Mouse (Mus musculus) spleen, postnatal 36 days (tissue): ENCODE measurements at regions not wholly inside any gene's neighbourhood (a gene's known extent, or its start where the extent isn't known, plus 50 kb on each side); places are given as distances from the start of the nearest gene placed in this dataset.
A peak's percentile ranks its signal among the peaks of the same experiment; 100 is the strongest.

ENCODE experiments used
- DNase-seq, 2 experiments: peaks; one replicate each; pipeline ENCODE4 v3.0.0; 2022; ENCODE audit warnings: low spot score in 2 of 2, mixed read lengths in 1 of 2

DNA sequence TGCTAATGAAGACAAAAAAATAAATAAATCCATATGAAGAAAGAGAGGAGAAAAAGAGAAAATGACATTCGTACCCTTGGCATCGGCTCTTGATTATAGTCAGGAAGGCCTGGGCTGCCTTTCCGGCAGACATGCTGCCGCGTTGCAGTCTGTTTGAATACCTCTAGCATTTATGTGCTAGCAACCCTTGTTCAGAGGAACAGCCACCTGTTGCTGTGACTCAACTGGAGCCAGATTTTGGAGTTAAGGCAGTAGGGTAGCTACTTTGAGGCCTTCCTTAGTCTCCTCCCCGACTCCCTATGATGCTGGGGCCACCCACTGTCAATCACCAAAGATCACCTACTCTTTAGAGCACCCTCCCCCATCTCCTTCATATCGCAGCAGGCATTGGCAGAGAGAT is 148.5 kb upstream of the Cops8 start:
- DNase-seq, result no peak

DNA sequence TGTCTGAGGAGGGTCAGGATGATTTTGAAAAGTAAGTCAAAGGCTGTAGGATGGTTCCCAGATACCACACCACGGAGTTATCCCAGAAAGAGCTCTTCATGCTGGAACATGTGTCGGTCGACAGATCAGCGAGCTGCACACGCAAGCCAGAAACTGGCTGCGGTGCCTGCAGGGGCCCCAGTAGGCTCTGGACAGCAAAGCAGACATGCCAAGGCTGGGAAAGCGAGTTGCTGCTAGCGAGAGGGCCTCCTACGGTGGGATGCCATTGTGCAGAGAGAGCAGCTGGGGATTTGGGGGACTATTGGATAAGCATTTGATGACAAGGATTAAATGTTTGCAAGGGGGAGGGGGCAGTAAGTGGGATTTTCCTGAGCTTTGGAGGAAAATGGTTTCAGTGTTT is 145.4 kb upstream of the Cops8 start:
- no peak for DNase-seq

DNA sequence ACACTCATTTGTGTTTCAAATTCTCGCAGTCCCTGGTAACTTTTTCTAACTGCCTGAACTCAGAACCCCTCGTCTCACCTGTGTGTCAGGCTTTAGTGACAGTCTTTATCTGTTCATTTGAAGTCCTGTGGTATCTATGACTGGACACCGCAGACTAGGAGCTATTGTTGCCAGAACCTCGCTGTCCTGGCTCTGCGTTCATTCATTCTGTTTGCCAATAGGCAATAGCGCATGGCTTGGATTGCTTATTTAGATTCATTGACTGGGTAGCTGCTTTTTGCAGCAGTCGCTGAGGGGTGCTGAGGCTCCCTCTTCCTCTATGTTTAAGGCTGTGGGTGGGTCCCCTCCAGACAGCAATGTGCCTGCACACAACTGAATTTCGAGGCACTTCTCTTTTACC is 144.6 kb upstream of the Cops8 start:
- no peak for DNase-seq

DNA sequence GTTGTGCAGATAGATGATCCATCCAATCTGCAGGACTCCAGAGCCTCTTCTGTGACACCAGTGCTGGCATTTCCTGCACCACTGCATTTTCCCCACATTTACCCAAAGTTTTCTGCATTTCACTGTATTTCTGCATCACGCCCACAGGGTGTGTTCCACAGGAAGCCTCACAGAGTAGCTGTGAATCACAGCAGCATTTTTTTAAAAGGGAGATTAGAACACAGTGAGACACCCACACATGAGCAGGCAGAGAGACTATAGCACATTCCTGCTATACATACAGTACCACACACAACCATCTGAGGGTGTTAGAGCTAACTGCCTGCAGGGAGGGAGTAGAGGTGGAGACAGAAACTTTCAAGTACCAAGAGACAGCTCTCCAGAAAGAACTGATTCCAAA is 141.1 kb upstream of the Cops8 start:
- DNase-seq, result no peak

DNA sequence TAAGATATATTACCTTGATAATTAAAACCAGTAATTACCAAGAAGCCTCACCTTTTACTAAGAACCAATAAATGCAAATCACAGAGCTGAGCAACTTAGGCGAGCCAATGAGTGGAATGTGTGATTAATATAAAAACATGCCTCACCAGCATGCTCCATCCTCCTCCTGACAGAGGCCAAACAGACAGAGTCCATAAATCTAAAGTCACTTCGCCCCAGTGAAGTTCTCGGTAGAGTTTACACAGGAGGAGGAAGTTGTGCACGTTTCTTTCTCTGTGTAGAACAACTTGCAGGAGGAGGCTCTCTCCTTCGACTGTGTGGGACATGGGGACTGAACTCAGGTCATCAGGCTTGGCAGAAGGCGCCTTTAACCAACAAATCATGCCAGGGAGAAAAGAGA is 139.5 kb upstream of the Cops8 start:
- no peak for DNase-seq

DNA sequence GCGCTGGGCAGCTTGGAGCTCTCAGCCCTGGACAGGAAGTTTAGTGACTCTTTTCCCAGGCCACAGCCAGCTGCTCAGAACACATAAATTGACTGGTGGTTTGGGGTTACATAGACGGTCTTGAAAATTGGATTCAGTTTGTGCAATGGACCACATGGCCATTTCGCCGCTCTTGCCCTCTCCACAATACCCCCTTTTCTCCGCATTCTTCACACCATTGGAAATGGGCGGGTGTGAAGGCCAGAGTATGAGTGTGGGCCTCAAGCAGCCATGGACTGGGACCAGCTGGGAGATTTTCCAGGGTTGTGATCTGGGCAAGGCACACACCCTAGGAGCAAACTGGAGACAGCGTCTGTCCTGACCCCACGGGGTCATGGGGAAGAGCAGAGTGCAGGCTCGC is 135.1 kb upstream of the Cops8 start:
- DNase-seq, result no peak

DNA sequence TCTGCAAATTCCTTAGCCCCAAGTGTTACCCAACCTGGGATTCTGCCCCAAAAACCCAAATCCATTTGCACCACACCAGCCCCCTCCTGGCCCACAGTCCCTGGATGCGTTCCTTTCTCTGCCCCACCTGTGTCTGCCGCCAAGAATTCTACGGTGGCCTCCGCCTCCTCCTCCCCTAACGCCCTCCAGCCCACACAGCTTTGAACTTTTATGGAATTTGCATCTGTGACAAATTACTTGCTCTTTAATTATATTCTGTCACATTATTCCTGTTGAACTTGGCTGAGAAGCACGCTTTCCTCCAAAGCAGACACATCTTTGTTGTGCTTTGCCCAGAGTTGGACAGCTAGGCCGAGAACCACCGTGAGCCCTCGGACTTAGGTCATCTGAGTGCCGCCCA is 131.8 kb upstream of the Cops8 start:
- DNase-seq, result no peak

DNA sequence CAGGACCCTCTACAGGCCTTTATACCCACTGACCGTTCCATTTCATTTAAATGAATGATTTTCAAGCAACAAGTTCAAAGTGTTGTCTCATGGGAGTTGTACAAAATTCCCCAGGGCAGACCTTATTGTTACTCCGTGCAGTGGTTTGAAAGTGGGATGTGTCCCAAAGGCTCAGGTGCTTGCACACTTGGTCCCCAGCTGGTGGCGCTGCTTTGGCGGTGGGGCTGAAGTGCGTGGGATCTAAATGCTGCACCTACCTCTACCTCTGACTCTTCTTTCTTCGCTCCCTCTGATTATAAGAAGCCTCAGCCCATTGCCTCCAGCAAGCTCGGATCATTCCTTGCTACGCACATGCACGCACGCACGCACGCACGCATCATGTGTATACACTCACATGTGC is 131.0 kb upstream of the Cops8 start:
- DNase-seq, result no peak

DNA sequence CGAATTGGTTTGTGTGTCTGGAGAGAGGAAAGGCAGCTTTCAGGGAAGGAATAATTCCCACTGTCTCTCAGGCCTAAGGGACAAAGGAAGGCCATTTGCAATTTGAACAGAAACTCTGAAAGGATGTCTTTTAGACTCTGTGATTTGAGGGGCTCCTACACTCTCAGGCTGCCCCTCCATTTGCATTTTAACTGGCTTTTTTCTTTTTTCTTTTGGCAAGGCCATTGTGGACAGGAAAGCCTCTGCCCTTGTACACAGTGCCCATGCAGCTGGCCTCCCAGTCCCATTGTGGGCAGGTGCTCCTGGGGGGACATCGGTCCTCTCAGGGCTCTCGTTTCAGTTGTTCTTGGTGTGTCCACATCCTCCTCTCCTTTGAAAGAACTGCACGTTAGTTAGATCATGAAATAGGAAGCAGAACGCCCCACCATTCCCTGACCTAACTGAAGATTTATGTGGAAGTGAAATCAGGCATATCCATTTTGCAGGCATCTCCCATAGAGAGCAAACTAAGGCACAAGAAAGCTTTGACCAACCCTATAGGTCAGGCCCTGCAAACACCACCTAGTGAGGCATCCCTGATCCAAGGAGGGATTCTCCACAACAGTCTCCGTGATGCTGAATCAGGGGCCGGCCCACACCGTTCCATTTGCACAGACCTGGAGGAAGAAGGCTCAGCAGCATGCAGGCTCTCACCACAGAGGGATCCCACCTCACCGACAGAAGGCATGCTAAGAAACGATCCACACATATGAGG is 127.5 kb upstream of the Cops8 start:
- no peak for DNase-seq

DNA sequence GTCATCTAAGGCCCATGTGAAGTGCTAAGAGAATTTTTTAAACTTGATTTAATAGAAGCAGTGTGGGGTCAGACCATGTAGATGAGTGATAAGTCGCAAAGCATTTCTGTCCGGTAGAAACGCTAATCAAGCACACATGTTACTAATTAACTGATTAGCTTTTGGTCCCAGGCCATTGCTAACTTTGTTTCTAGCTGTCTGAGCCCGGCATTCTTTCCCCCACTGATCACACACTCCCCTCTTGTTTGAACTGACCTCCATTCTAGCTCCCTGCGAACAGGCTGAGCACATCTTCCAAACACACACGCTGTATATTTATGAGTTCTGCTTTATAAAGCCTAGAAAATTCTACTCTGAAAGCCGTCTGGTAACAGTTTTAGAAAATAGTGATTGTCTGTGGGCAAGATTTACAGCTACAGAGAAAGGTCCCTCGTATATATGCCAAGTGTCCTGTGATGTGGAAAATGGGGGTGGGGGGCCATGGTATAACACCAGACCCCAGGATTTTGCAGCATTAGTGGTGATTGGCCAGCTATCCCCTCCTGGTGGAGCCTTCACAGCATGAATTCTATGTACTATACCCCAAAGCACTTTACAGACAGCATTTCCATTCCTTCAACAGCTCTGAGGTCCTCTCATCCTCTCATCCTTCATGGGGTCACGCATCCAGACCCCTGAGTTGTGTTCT is 126.1 kb upstream of the Cops8 start:
- no peak for DNase-seq

DNA sequence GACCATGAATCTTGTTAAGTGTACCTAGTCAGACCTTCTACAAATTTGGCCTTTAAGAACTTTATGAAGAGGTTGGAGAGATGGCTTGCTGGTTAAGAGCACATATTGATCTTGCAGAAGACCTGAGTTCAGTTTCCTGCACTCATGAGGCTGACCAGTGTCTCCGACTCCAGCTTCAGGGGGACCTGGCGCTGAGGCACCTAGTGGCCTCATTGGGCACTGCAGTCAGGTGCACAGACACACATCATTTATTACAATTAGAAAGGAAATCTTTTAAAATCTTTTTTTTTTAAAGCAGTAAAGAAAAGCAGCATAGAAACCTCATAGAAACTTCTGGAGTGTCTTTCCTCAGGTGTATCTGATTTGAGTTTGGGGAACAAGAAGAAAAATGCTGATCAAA is 123.9 kb upstream of the Cops8 start:
- DNase-seq, result no peak

DNA sequence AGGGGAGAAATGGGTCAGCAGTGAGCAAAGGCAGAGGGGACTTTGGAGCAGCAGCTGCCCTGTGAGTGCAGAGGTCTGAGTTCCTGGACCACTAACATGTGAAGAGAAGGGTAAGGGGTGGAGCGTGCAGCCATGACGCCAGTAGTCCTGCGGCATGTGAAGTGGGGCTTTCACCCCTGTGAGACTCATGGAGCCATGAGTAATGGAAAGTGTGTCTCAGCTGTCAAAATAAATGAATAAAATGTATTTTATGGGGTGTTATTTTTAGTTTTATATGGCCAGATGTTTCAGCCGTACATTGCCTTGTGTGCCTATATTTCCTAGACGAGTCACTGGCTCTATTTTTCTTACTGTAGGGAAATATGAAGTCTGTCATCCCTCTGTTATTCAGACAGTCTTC is 121.5 kb upstream of the Cops8 start:
- DNase-seq, result no peak

DNA sequence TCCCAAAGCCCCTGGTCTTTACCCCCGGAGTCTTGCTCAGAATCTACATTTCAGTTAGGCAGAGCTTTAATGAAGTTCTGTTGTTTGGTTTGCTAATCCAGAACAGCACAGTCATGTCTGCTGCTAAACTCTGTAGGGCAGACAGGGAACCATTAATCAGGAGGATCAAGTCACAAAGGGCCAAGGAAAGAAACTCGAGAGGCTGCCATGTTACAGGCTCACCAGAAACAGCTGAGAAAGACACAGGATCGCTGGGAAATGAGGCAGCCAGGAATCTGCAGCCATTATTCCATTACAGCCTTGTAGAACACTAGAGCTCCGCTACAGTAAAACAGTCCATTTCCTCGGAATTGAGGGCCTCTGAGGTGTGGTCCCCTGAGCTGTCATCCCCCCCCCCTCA is 121.1 kb upstream of the Cops8 start:
- DNase-seq, result no peak

DNA sequence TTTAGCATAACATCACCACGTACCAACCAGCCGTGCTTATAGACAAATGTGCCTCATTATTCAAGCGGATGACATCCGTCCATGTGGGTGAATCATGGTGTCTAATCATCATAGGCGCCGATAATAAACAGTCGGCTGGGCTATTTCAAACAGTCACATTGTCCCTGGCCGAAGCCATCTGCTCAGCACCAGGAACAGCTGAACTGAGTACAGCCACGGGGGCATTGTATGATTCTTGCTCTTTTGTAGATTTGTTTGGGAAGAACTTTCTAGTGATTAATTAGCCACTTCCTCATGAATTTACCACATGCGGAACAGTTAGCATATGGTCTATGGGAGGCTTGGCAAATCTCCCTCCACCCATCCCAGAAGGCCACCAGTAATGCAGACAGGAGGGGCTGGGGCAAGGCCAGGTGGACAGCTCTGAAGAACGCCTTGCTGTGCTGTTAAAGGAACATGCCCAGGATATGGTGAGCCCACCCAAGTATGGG is 116.4 kb upstream of the Cops8 start:
- DNase-seq, result no peak

DNA sequence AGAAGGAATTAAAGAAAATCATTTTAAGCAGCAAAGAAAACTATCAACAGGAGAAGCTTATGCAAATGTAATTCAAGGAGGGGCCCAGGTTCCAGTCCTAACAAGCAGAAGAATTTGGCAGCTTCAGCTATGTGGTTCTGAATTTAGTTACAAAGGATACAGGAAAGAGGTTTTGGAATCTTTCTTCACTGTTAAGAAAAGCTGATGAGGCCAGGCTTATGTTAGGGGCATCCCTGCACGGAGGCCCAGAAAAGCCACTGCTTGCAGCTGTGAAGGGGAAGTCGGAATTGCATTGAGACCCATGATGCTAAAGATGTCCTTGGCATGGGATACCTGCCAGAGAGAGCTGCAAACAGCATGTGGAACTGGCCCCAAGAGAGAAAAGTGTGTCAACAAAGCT is 114.9 kb upstream of the Cops8 start:
- DNase-seq, result no peak

DNA sequence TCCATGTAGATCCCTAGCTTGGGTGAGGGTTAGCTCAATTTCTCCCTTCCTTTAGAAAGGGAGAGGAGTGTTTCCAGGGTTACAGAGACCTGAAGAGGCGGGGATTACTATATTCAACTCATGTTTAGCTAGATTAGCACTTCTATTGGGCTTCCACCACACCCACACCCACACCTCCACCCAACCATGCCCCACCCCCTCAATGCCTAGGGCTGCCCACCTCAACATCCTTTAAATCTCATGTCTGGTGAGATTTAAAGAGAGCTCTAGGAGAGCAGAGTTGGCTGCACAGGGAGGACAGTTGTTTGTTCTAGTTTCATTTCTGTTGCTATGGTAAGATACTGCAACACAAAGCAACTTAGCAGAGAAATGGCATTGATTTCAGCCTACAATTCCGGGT is 113.8 kb upstream of the Cops8 start:
- DNase-seq, result no peak

DNA sequence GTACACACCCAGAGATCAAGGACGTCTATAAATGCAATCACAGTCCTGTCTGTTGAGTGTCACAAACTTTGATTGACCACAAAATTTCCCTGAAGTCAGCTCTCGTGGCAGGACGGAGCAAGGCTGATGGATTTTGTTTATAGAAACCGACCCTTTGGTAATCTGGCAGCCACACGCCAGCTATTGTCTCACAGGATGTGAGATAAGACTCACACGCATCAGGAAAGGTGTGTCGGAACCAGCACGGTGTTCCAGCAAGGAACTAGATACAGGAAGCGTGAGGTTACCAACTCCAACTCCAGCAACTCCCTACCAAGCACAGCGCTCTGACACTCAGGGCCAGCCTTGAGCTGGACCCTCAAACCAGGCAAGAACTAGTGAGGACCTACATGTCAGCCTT is 112.4 kb upstream of the Cops8 start:
- peak in 1 of 2 experiments; percentile 5 for DNase-seq

DNA sequence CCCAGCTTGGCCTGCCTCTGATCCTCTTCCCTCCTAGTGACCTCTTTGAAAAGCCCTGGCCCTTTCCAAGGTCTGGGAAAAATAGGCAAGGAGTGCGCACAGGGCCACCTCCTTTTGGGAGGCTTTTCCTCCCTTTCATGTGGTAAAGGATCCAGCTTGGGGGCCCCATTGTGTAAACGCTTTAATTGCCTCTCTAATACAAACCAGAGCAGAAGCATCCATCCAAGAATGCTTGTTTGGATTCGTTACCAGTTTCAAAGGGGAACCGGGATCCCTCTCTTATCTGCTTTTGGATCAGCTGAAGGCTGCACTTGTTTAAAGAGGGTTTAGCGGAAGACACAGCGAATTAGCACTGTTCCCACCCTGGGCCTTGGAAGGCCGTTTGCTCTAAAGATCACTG is 109.3 kb upstream of the Cops8 start:
- no peak for DNase-seq

DNA sequence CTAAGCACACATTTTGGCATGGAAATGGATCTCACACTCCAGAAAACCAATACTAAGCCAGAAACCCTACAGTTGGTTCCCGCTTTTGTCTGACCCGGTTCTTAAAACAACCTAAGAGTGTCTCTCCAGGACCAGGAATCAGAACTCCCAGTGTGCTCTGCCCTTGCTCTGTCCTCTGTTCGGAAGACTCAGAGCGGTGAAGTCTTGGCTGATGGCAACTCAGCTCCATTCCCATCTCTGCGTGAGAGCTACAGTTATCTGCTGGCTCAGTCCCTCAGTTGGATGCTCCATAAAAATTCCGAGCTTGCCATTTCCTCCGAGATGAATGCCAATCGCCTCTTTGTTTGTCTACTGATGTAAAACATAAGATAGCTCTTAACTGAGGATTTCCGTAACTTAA is 107.6 kb upstream of the Cops8 start:
- no peak for DNase-seq

DNA sequence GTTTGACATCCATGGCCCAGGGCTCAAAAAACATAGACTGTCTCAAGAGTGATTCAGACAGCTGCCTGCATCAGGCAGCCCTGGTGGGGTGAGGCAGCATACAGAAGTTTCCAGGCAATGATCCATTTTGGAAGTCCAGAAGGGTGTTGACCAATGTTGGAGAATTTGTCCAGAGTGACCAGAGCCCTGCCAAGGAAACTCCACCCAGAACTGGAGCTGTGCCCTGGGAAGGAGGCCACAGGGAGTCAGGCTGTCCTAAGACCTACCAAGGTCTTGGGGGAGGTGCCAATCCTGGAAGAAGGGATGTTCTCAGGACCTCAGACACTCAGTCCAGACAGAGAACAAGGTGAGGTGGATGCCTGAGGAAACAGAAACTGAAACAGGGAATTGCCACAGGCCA is 105.2 kb upstream of the Cops8 start:
- no peak for DNase-seq

DNA sequence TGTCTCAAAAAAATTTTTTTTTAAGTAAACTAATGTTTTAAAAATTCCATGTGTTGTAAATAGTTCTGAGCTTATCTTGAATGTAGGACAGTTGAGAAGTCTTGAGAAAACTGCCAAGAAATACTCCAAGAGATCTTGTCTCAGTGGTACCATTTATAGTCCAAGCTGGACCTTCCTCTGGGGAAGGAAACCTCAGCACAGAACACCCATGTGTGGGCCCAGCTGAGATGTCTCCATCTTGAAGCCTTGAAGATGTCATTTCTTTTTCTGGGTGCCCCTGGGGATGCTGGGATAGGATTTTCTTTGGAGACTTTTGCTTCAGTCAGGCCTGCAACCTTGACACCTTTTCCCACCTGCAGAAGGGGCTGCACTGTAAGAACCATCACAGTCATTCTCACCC is 101.4 kb upstream of the Cops8 start:
- DNase-seq, result no peak

DNA sequence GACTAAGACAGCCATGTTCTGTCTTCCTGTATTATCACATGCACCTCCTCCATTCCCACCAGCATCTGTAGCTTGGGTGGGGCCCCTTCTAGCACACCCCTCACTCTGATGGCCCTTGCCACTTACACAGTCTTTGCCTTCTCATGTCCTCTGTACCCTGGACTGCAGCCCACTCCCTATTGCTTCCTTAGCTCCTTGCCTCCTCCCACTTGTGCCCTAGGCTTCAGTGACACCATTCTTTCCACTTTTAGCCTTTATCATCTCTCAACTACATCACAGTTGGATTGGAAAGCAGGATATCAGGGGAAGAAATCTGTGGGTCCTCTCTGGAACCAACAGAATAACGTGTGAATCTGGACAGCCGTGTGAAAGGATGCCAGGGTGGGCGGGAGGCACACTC is 100.4 kb upstream of the Cops8 start:
- no peak for DNase-seq

DNA sequence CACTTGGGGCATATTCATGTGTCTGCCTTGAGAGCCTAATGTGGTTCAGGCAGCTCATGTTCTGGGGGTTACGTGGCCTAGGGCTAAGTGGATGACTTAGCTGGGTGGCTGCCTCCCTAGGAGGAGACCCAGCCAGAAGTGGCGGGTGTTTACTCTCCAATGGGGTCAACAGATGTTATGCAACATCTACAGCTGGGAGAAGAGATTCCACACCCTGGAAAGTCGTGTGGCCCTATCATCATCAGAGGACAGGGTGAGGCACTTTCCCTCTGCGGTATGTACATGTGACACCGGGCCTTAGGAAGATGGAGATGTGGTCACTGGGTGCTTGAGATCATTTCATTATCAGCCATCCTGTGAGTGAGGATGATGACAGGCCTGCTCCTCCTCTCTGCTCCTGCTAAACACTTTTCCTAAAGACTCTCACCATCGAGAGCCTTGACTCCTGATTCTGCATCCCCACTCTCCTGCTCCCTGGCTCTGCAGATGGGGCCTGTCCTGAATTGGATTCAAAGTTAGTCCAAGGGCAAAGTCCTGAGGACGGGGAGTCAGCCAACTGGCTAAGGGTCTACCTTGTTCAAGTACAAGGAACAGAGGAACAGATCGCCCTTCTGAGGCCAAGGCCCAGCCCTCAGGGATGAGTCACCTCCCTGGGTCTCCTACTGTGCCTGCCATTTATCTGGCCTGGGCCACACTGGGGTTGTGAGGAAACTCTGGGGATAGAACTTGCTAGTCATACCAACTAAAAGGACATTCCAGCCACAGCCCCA is 99.8 kb upstream of the Cops8 start:
- no peak for DNase-seq
